In genomic region chr5:146947497-146947896, GRCm38 (mm10) we compare ENCODE assay signal across 16 mouse cellular contexts. TPM values are rescaled to one million over a fixed set of nuclear protein-coding genes. Genes with fewer than 3 reads are reported as not detected.
DNase-seq lines count a peak whose midpoint lies in the region; ATAC-seq and TF ChIP-seq lines count a peak whose summit lies in the region.
"Had no signal": no experiment of that assay in that cellular context is flagged by ENCODE, and none has a peak within 500 bp of the region (broad histone marks: within the 10 kb centered on the region; RNA-seq: fewer than 3 reads in every experiment).

No protein-coding gene starts in this region.

- H3K4me1 ChIP-seq in midbrain, embryonic 11.5 days (ENCODE audit: control insufficient read depth, insufficient read depth, low read length): peaks cover 11% of the 10 kb centered on the region
- 0 out of 2 replicates have a peak, but pooled peaks cover 5% of the 10 kb centered on the region for H3K4me1 ChIP-seq in midbrain, postnatal 0 days (ENCODE audit: insufficient read depth, low read length)
- peaks cover 0 to 19% of the 10 kb centered on the region in 2 experiments; a peak in 3 of 4 replicates for H3K4me1 ChIP-seq in MEL (ENCODE audit: control insufficient read depth in 1 of 2, insufficient read depth in 2 of 2, low read length in 2 of 2)
- H3K4me1 ChIP-seq in liver, embryonic 12.5 days: peaks cover 29% of the 10 kb centered on the region

- no peak for TF ChIP-seq RAD21 in MEL (IDR thresholded peaks at IDR 0.05; ENCODE audit: low read depth, low read length)

- H3K4me2 ChIP-seq in midbrain, embryonic 11.5 days: no peak overlapping the region
- H3K4me2 ChIP-seq in midbrain, postnatal 0 days (ENCODE audit: low read depth, low read length, poor library complexity, severe bottlenecking): no peak overlapping the region
- peak overlapping the region; percentile 94 for H3K4me2 ChIP-seq in liver, embryonic 12.5 days

- TF ChIP-seq POLR2A in MEL (IDR thresholded peaks at IDR 0.05; ENCODE audit: control insufficient read depth in 1 of 2, insufficient read depth in 1 of 2, low read depth in 1 of 2, low read length in 2 of 2, poor library complexity in 1 of 2): no peak; a peak in 1 of 4 replicates

- no peak overlapping the region for H3K9ac ChIP-seq in midbrain, embryonic 11.5 days (ENCODE audit: low read length)
- no peak overlapping the region for H3K9ac ChIP-seq in midbrain, postnatal 0 days (replicated peaks; ENCODE audit: low read length, poor library complexity, severe bottlenecking)
- peak overlapping the region; percentile 30; the same call in 1 of the 2 replicates for H3K9ac ChIP-seq in MEL (ENCODE audit: control insufficient read depth, low read depth, low read length, poor library complexity, severe bottlenecking)
- H3K9ac ChIP-seq in liver, embryonic 12.5 days: no peak overlapping the region

- ATAC-seq in midbrain, embryonic 11.5 days (ENCODE audit: low FRiP score): no peak
- no peak for ATAC-seq in midbrain, postnatal 0 days (ENCODE audit: low FRiP score)
- ATAC-seq in liver, embryonic 12.5 days: no peak

- H3K9me3 ChIP-seq in midbrain, embryonic 11.5 days (ENCODE audit: control insufficient read depth, low read length): peaks cover 3% of the 10 kb centered on the region; the same call in 1 of the 2 replicates
- H3K9me3 ChIP-seq in midbrain, postnatal 0 days (ENCODE audit: low read length): no peaks in the 10 kb centered on the region
- no peaks in the 10 kb centered on the region for H3K9me3 ChIP-seq in MEL (replicated peaks; ENCODE audit: insufficient read depth, low read length)
- H3K9me3 ChIP-seq in liver, embryonic 12.5 days (replicated peaks): peaks cover 4% of the 10 kb centered on the region; the same call in 1 of the 2 replicates
- H3K9me3 ChIP-seq: embryonic facial prominence, embryonic 12.5 days had no signal

- 87% methylated on average over 6 of the region's 6 CpGs for WGBS in midbrain, embryonic 11.5 days
- 91% methylated on average over 6 of the region's 6 CpGs for WGBS in midbrain, postnatal 0 days
- 35% methylated on average over 6 of the region's 6 CpGs for WGBS in liver, embryonic 12.5 days (ENCODE audit: insufficient replicate concordance)

- no peak for TF ChIP-seq EP300 in MEL (IDR thresholded peaks at IDR 0.05; ENCODE audit: low read depth in 1 of 2, low read length in 2 of 2)

- DNase-seq in midbrain, embryonic 11.5 days (ENCODE audit: low spot score, missing footprints): peak; percentile 31
- DNase-seq in midbrain, postnatal 0 days (ENCODE audit: low spot score): no peak
- peak; percentile 81 for DNase-seq in MEL (ENCODE audit: low read depth, low spot score)
- peak; percentile 42 for DNase-seq in splenic B cell, adult 2 months (ENCODE audit: low read depth, low spot score)
- DNase-seq in urinary bladder, postnatal 25 days (ENCODE audit: low spot score): no peak
- DNase-seq in lung, postnatal 10 days: no peak
- DNase-seq: adrenal gland, adult 2 months; cerebellum, adult 11-12 months; forebrain, postnatal 0 days; gastrocnemius, adult 2 months; kidney, adult 9 months; kidney, postnatal 36 days; lung, postnatal 14 days had no signal

- no peak for TF ChIP-seq CTCF in midbrain, postnatal 0 days (IDR thresholded peaks at IDR 0.05)
- TF ChIP-seq CTCF in MEL (IDR thresholded peaks at IDR 0.05 in 2 of 3, conservative IDR thresholded peaks at IDR 0.05 in 1 of 3; ENCODE audit: control insufficient read depth in 1 of 3, insufficient read depth in 1 of 3, low read depth in 2 of 3, low read length in 3 of 3, poor library complexity in 1 of 3, severe bottlenecking in 1 of 3): no peak

- peaks cover 11% of the 10 kb centered on the region; the same call in 1 of the 2 replicates for H3K36me3 ChIP-seq in midbrain, embryonic 11.5 days (ENCODE audit: control insufficient read depth, insufficient read depth, low read length)
- peaks cover 10% of the 10 kb centered on the region for H3K36me3 ChIP-seq in midbrain, postnatal 0 days (ENCODE audit: insufficient read depth, low read length)
- H3K36me3 ChIP-seq in MEL (ENCODE audit: control insufficient read depth in 1 of 2, insufficient read depth in 2 of 2, low read length in 2 of 2): peaks cover 4 to 8% of the 10 kb centered on the region in 2 experiments
- H3K36me3 ChIP-seq in liver, embryonic 12.5 days: peaks cover 24% of the 10 kb centered on the region
- H3K36me3 ChIP-seq in splenic B cell, adult 2 months (ENCODE audit: control insufficient read depth, insufficient read depth, low read length, poor library complexity, severe bottlenecking): peaks cover 4% of the 10 kb centered on the region; the same call in 1 of the 2 replicates

- H3K27ac ChIP-seq in midbrain, embryonic 11.5 days (ENCODE audit: low read depth, low read length): no peak overlapping the region
- no peak overlapping the region for H3K27ac ChIP-seq in midbrain, postnatal 0 days (ENCODE audit: low read depth, low read length)
- no peak overlapping the region; the same call in 1 of the 2 replicates for H3K27ac ChIP-seq in MEL (ENCODE audit: control insufficient read depth, low read depth, low read length)
- H3K27ac ChIP-seq in liver, embryonic 12.5 days: no peak overlapping the region

- H3K79me2 ChIP-seq in MEL (ENCODE audit: control insufficient read depth, insufficient read depth, low read length, poor library complexity): peaks cover 22% of the 10 kb centered on the region

- H3K27me3 ChIP-seq in midbrain, embryonic 11.5 days (ENCODE audit: control insufficient read depth, insufficient read depth, low read length): no peaks in the 10 kb centered on the region; the same call in 1 of the 2 replicates
- no peaks in the 10 kb centered on the region for H3K27me3 ChIP-seq in midbrain, postnatal 0 days (ENCODE audit: insufficient read depth, low read length)
- peaks cover 0 to 2% of the 10 kb centered on the region in 2 experiments; a peak in 1 of 4 replicates for H3K27me3 ChIP-seq in MEL (ENCODE audit: control insufficient read depth in 1 of 2, insufficient read depth in 2 of 2, low read length in 2 of 2)
- no peaks in the 10 kb centered on the region for H3K27me3 ChIP-seq in liver, embryonic 12.5 days (replicated peaks)
- H3K27me3 ChIP-seq in splenic B cell, adult 2 months (ENCODE audit: control insufficient read depth, insufficient read depth, low read length, poor library complexity, severe bottlenecking): no peaks in the 10 kb centered on the region
- H3K27me3 ChIP-seq: embryonic facial prominence, embryonic 12.5 days; hindbrain, embryonic 12.5 days had no signal

- no peak overlapping the region for H3K4me3 ChIP-seq in midbrain, embryonic 11.5 days (ENCODE audit: low read depth, low read length)
- no peak overlapping the region for H3K4me3 ChIP-seq in midbrain, postnatal 0 days (ENCODE audit: low read depth, low read length)
- H3K4me3 ChIP-seq in MEL (ENCODE audit: control insufficient read depth in 1 of 2, insufficient read depth in 1 of 2, low read depth in 2 of 2, low read length in 2 of 2): peak overlapping the region in 1 of 2 experiments; percentile 13; a peak in 1 of 4 replicates
- no peak overlapping the region for H3K4me3 ChIP-seq in liver, embryonic 12.5 days

TF ChIP-seq in MEL, 35 proteins besides CTCF, POLR2A, EP300 and RAD21:
- TF ChIP-seq NELFE (IDR thresholded peaks at IDR 0.05; ENCODE audit: low read depth, low read length) (peak; percentile 20; the same call in 1 of the 2 replicates), USF2 (IDR thresholded peaks at IDR 0.05; ENCODE audit: borderline replicate concordance in 1 of 2, insufficient read depth in 1 of 2, low read depth in 1 of 2, low read length in 2 of 2) (no peak), MXI1 (IDR thresholded peaks at IDR 0.05; ENCODE audit: low read depth, low read length) (no peak), NRF1 (IDR thresholded peaks at IDR 0.05; ENCODE audit: insufficient read depth, low read depth, low read length, poor library complexity, severe bottlenecking) (peak; percentile 75)
TF ChIP-seq in MEL: peak in this region for 2.

RNA-seq across cellular contexts. Expression of gene Gtf3a, which starts 1.0 kb away (rescaled TPM):
- polyA plus RNA-seq in midbrain, embryonic 11.5 days (2014; fragmentation: Nextera tagmentation; extraction: Ambion mirVana): 102 TPM in 2 replicates
- 61.3 and 64.8 TPM in 2 replicates for total RNA-seq in midbrain, postnatal 0 days (2014; rRNA removed)
- polyA plus RNA-seq in midbrain, postnatal 0 days (2015; fragmentation: Nextera tagmentation; extraction: Ambion mirVana): 102 and 104 TPM in 2 replicates
- 173 and 177 TPM in 2 replicates for total RNA-seq in MEL (2012; rRNA removed)
- polyA plus RNA-seq in MEL (2012; ENCODE audit: insufficient read depth in 1 of 2, insufficient read length in 2 of 2, low read depth in 1 of 2, low replicate concordance in 2 of 2, missing spikeins in 1 of 2): 100 to 1,000 TPM in 1 of 2 experiments, not detected in 1; 204 TPM
- 95.1 and 95.7 TPM in 2 replicates for polyA plus RNA-seq in liver, embryonic 12.5 days (2016; fragmentation: Nextera tagmentation; extraction: Ambion mirVana)

RNA-seq across cellular contexts. Expression of gene Mtif3, which starts 16.1 kb away (rescaled TPM):
- 24.2 and 24.3 TPM in 2 replicates for polyA plus RNA-seq in midbrain, embryonic 11.5 days (2014; fragmentation: Nextera tagmentation; extraction: Ambion mirVana)
- 15.8 and 25.8 TPM in 2 replicates for total RNA-seq in midbrain, postnatal 0 days (2014; rRNA removed)
- polyA plus RNA-seq in midbrain, postnatal 0 days (2015; fragmentation: Nextera tagmentation; extraction: Ambion mirVana): 17.1 and 20.5 TPM in 2 replicates
- total RNA-seq in MEL (2012; rRNA removed): 22.3 and 22.7 TPM in 2 replicates
- polyA plus RNA-seq in MEL (2012; ENCODE audit: insufficient read depth in 1 of 2, insufficient read length in 2 of 2, low read depth in 1 of 2, low replicate concordance in 2 of 2, missing spikeins in 1 of 2): 10 to 100 TPM in 1 of 2 experiments, not detected in 1; 38.2 TPM
- polyA plus RNA-seq in liver, embryonic 12.5 days (2016; fragmentation: Nextera tagmentation; extraction: Ambion mirVana): 14.9 and 16.5 TPM in 2 replicates

Comparison
In these comparisons a context has a peak if more than half of its experiments do, and no peak if none do; other contexts are left out.
1. DNase-seq: peak in midbrain, embryonic 11.5 days (single experiment), MEL (single experiment) and splenic B cell, adult 2 months (single experiment); none in midbrain, postnatal 0 days (single experiment), urinary bladder, postnatal 25 days (single experiment) and lung, postnatal 10 days (single experiment).